Comparison of ENCODE assay signal across 9 mouse cellular contexts in the genomic region with DNA sequence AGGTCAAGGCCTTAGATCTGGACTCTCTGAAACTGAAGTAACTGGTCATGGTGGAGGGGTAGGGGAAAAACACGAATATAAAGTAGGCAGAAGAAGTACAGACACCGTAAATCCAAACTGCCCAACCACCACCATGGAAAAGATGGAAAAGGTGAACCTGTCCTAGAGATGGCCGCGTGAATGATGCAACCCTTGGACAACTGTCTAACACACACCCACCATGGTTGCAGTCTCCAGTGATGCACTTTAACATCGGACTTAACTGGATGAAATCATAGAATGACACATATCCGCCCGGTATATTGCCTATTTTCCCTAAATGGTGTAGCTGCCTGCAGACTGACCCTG. TPM values are rescaled to one million over a fixed set of nuclear protein-coding genes. Genes with fewer than 3 reads are reported as not detected.
DNase-seq lines count a peak whose midpoint lies in the region; ATAC-seq and TF ChIP-seq lines count a peak whose summit lies in the region.
"Had no signal": no experiment of that assay in that cellular context is flagged by ENCODE, and none has a peak within 500 bp of the region (broad histone marks: within the 10 kb centered on the region; RNA-seq: fewer than 3 reads in every experiment).

No protein-coding gene starts in this region.

- 52% methylated on average over 7 of the region's 7 CpGs for WGBS in lung, embryonic 14.5 days
- WGBS in embryonic facial prominence, embryonic 14.5 days: 47% methylated on average over 7 of the region's 7 CpGs
- whole genome bisulfite sequencing in limb, embryonic 14.5 days: 55% methylated on average over 7 of the region's 7 CpGs
- 32% methylated on average over 7 of the region's 7 CpGs for WGBS in small intestine, adult 2 months

- TF ChIP-seq CTCF in lung, embryonic 14.5 days (IDR thresholded peaks at IDR 0.05; ENCODE audit: low read depth): no peak
- no peak for TF ChIP-seq CTCF in small intestine, adult 2 months (IDR thresholded peaks at IDR 0.05; ENCODE audit: extremely low read depth, insufficient read length, insufficient replicate concordance, low read depth, low read length)

- peak overlapping the region; percentile 98; the same call in 1 of the 2 replicates for H3K27ac ChIP-seq in lung, embryonic 14.5 days (ENCODE audit: low read depth)
- H3K27ac ChIP-seq in embryonic facial prominence, embryonic 14.5 days (replicated peaks; ENCODE audit: low read depth, low read length): peak overlapping the region; percentile 92
- H3K27ac ChIP-seq in limb, embryonic 14.5 days (replicated peaks; ENCODE audit: low read depth, low read length): peak overlapping the region; percentile 87
- H3K27ac ChIP-seq in small intestine, adult 2 months (ENCODE audit: insufficient read depth, low read depth, low read length): peak overlapping the region; percentile 28

- peaks cover 11% of the 10 kb centered on the region for H3K4me1 ChIP-seq in lung, embryonic 14.5 days (ENCODE audit: insufficient read depth)
- H3K4me1 ChIP-seq in embryonic facial prominence, embryonic 14.5 days (ENCODE audit: control insufficient read depth, insufficient read depth, low read length): peaks cover 13% of the 10 kb centered on the region
- H3K4me1 ChIP-seq in limb, embryonic 14.5 days (ENCODE audit: control insufficient read depth, insufficient read depth, low read length): peaks cover 14% of the 10 kb centered on the region; the same call in 1 of the 2 replicates
- peaks cover 5% of the 10 kb centered on the region; the same call in 1 of the 2 replicates for H3K4me1 ChIP-seq in small intestine, adult 2 months (ENCODE audit: control insufficient read depth, insufficient read depth, insufficient read length, low read length)

- H3K27me3 ChIP-seq in lung, embryonic 14.5 days (ENCODE audit: insufficient read depth, low read length): no peaks in the 10 kb centered on the region
- no peaks in the 10 kb centered on the region for H3K27me3 ChIP-seq in embryonic facial prominence, embryonic 14.5 days (replicated peaks; ENCODE audit: control insufficient read depth, insufficient read depth, low read length)
- H3K27me3 ChIP-seq in limb, embryonic 14.5 days (ENCODE audit: control insufficient read depth, insufficient read depth, low read length): no peaks in the 10 kb centered on the region
- no peaks in the 10 kb centered on the region for H3K27me3 ChIP-seq in small intestine, adult 2 months (ENCODE audit: control insufficient read depth, insufficient read depth, low read length)

- TF ChIP-seq POLR2A in limb, embryonic 14.5 days (IDR thresholded peaks at IDR 0.05; ENCODE audit: borderline replicate concordance, extremely low read depth, insufficient read depth, insufficient read length): no peak
- TF ChIP-seq POLR2A in small intestine, adult 2 months (IDR thresholded peaks at IDR 0.05; ENCODE audit: low read depth, low read length): no peak

- peaks cover 24% of the 10 kb centered on the region for H3K36me3 ChIP-seq in lung, embryonic 14.5 days (ENCODE audit: insufficient read depth)
- H3K36me3 ChIP-seq in embryonic facial prominence, embryonic 14.5 days (ENCODE audit: control insufficient read depth, insufficient read depth, low read length): peaks cover 18% of the 10 kb centered on the region
- peaks cover 17% of the 10 kb centered on the region for H3K36me3 ChIP-seq in limb, embryonic 14.5 days (ENCODE audit: control insufficient read depth, insufficient read depth, low read length)
- peaks cover 12% of the 10 kb centered on the region for H3K36me3 ChIP-seq in small intestine, adult 2 months (ENCODE audit: control insufficient read depth, insufficient read depth, low read length)

- no peaks in the 10 kb centered on the region for H3K9me3 ChIP-seq in lung, embryonic 14.5 days (ENCODE audit: low read depth, low read length)
- H3K9me3 ChIP-seq in embryonic facial prominence, embryonic 14.5 days (ENCODE audit: control insufficient read depth, low read length): no peaks in the 10 kb centered on the region
- H3K9me3 ChIP-seq in limb, embryonic 14.5 days (ENCODE audit: control insufficient read depth, low read length): no peaks in the 10 kb centered on the region

- ATAC-seq in lung, embryonic 14.5 days (ENCODE audit: insufficient read depth): peak; percentile 36
- ATAC-seq in embryonic facial prominence, embryonic 14.5 days (ENCODE audit: low read depth): peak; percentile 34
- peak; percentile 0; the same call in 1 of the 2 replicates for ATAC-seq in limb, embryonic 14.5 days (ENCODE audit: low FRiP score, low read depth)

- peak overlapping the region; percentile 23; the same call in 1 of the 2 replicates for H3K9ac ChIP-seq in lung, embryonic 14.5 days
- H3K9ac ChIP-seq in embryonic facial prominence, embryonic 14.5 days (ENCODE audit: low read depth, low read length): peak overlapping the region; percentile 87
- H3K9ac ChIP-seq in limb, embryonic 14.5 days (ENCODE audit: low read depth, low read length, severe bottlenecking): peak overlapping the region; percentile 72; the same call in 1 of the 2 replicates

- DNase-seq in lung, embryonic 14.5 days: no peak
- no peak for DNase-seq in lung, postnatal 4 days
- DNase-seq in embryonic facial prominence, embryonic 14.5 days (ENCODE audit: low spot score): no peak
- DNase-seq in limb, embryonic 14.5 days (ENCODE audit: low spot score): no peak
- no peak for DNase-seq in frontal cortex, postnatal 36 days (ENCODE audit: low spot score in 2 of 2)
- no peak for DNase-seq in gastrocnemius, postnatal 25 days
- DNase-seq in urinary bladder, adult 18-20 months (ENCODE audit: low spot score in 2 of 2): no peak

- H3K4me3 ChIP-seq in lung, embryonic 14.5 days (ENCODE audit: low read depth, low read length): peak overlapping the region; percentile 78
- H3K4me3 ChIP-seq in embryonic facial prominence, embryonic 14.5 days (ENCODE audit: low read depth, low read length): peak overlapping the region; percentile 91
- H3K4me3 ChIP-seq in limb, embryonic 14.5 days (replicated peaks; ENCODE audit: low read length): peak overlapping the region; percentile 88
- peak overlapping the region; percentile 61 for H3K4me3 ChIP-seq in small intestine, adult 2 months (ENCODE audit: low read depth, low read length)

- peak overlapping the region; percentile 78 for H3K4me2 ChIP-seq in lung, embryonic 14.5 days
- H3K4me2 ChIP-seq in embryonic facial prominence, embryonic 14.5 days (ENCODE audit: low read depth, low read length): peak overlapping the region; percentile 71
- H3K4me2 ChIP-seq in limb, embryonic 14.5 days (replicated peaks; ENCODE audit: low read depth, low read length, severe bottlenecking): peak overlapping the region; percentile 42

RNA-seq across cellular contexts. Expression of gene Ywhag, which starts 0.7 kb away (rescaled TPM):
- 74.7 and 79.0 TPM in 2 replicates for polyA plus RNA-seq in lung, embryonic 14.5 days (2014; fragmentation: Nextera tagmentation; extraction: Ambion mirVana)
- 97.4 and 101 TPM in 2 replicates for polyA plus RNA-seq in embryonic facial prominence, embryonic 14.5 days (2014; fragmentation: Nextera tagmentation; extraction: Ambion mirVana)
- 83.6 and 91.3 TPM in 2 replicates for polyA plus RNA-seq in limb, embryonic 14.5 days (2012; rRNA removed)
- polyA plus RNA-seq in limb, embryonic 14.5 days (2014; fragmentation: Nextera tagmentation; extraction: Ambion mirVana): 72.9 and 76.9 TPM in 2 replicates
- polyA plus RNA-seq in small intestine, adult 2 months (2012; rRNA removed): 21.2 and 27.3 TPM in 2 replicates
- total RNA-seq in gastrocnemius, postnatal 25 days (2021): 100 to 1,000 TPM; 282 to 288 TPM

RNA-seq across cellular contexts. Expression of gene Ssc4d, which starts 39.2 kb away (rescaled TPM):
- polyA plus RNA-seq in lung, embryonic 14.5 days (2014; fragmentation: Nextera tagmentation; extraction: Ambion mirVana): 3.2 and 3.8 TPM in 2 replicates
- 3.2 and 4.7 TPM in 2 replicates for polyA plus RNA-seq in embryonic facial prominence, embryonic 14.5 days (2014; fragmentation: Nextera tagmentation; extraction: Ambion mirVana)
- polyA plus RNA-seq in limb, embryonic 14.5 days (2012; rRNA removed): 6.6 and 7.2 TPM in 2 replicates
- 2.6 and 3.2 TPM in 2 replicates for polyA plus RNA-seq in limb, embryonic 14.5 days (2014; fragmentation: Nextera tagmentation; extraction: Ambion mirVana)
- 3.6 and 3.9 TPM in 2 replicates for polyA plus RNA-seq in small intestine, adult 2 months (2012; rRNA removed)
- 1 to 10 TPM in 1 of 2 experiments, under 1 TPM in 1; 0.67 to 1.2 TPM for total RNA-seq in gastrocnemius, postnatal 25 days (2021)

RNA-seq across cellular contexts. Expression of gene Zp3, which starts 44.7 kb away (rescaled TPM):
- polyA plus RNA-seq in lung, embryonic 14.5 days (2014; fragmentation: Nextera tagmentation; extraction: Ambion mirVana): not detected in 2 replicates
- 0.58 and 0.77 TPM in 2 replicates for polyA plus RNA-seq in embryonic facial prominence, embryonic 14.5 days (2014; fragmentation: Nextera tagmentation; extraction: Ambion mirVana)
- 0.32 and 0.38 TPM in 2 replicates for polyA plus RNA-seq in limb, embryonic 14.5 days (2012; rRNA removed)
- 0.37 and 0.40 TPM in 2 replicates for polyA plus RNA-seq in limb, embryonic 14.5 days (2014; fragmentation: Nextera tagmentation; extraction: Ambion mirVana)
- polyA plus RNA-seq in small intestine, adult 2 months (2012; rRNA removed): not detected in 2 replicates
- total RNA-seq in gastrocnemius, postnatal 25 days (2021): not detected
- total RNA-seq: megakaryocyte-erythroid progenitor cell, adult 5-6 weeks had no signal

RNA-seq across cellular contexts. Expression of gene Hspb1, which starts 47.4 kb away (rescaled TPM):
- 62.8 and 68.1 TPM in 2 replicates for polyA plus RNA-seq in lung, embryonic 14.5 days (2014; fragmentation: Nextera tagmentation; extraction: Ambion mirVana)
- 365 and 522 TPM in 2 replicates for polyA plus RNA-seq in embryonic facial prominence, embryonic 14.5 days (2014; fragmentation: Nextera tagmentation; extraction: Ambion mirVana)
- 326 and 338 TPM in 2 replicates for polyA plus RNA-seq in limb, embryonic 14.5 days (2012; rRNA removed)
- polyA plus RNA-seq in limb, embryonic 14.5 days (2014; fragmentation: Nextera tagmentation; extraction: Ambion mirVana): 433 and 574 TPM in 2 replicates
- 91.6 and 121 TPM in 2 replicates for polyA plus RNA-seq in small intestine, adult 2 months (2012; rRNA removed)
- total RNA-seq in gastrocnemius, postnatal 25 days (2021): 100 to 1,000 TPM; 290 to 454 TPM
- total RNA-seq: megakaryocyte-erythroid progenitor cell, adult 5-6 weeks had no signal

RNA-seq across cellular contexts. Expression of gene Dtx2, which starts 59.5 kb away (rescaled TPM):
- 21.4 and 24.4 TPM in 2 replicates for polyA plus RNA-seq in lung, embryonic 14.5 days (2014; fragmentation: Nextera tagmentation; extraction: Ambion mirVana)
- 25.2 and 25.7 TPM in 2 replicates for polyA plus RNA-seq in embryonic facial prominence, embryonic 14.5 days (2014; fragmentation: Nextera tagmentation; extraction: Ambion mirVana)
- polyA plus RNA-seq in limb, embryonic 14.5 days (2012; rRNA removed): 28.5 and 38.2 TPM in 2 replicates
- 29.5 TPM in 2 replicates for polyA plus RNA-seq in limb, embryonic 14.5 days (2014; fragmentation: Nextera tagmentation; extraction: Ambion mirVana)
- polyA plus RNA-seq in small intestine, adult 2 months (2012; rRNA removed): 8.7 and 17.6 TPM in 2 replicates
- total RNA-seq in gastrocnemius, postnatal 25 days (2021): 1 to 10 TPM; 5.9 to 7.3 TPM

Comparison
In these comparisons a context has a peak if more than half of its experiments do, and no peak if none do; other contexts are left out.
1. H3K27ac ChIP-seq: peak in every context shown above with its lines; median percentile 98 in lung, embryonic 14.5 days; 92 in embryonic facial prominence, embryonic 14.5 days; 87 in limb, embryonic 14.5 days; 28 in small intestine, adult 2 months.
2. H3K9ac ChIP-seq: peak in every context shown above with its lines; median percentile 87 in embryonic facial prominence, embryonic 14.5 days; 72 in limb, embryonic 14.5 days; 23 in lung, embryonic 14.5 days.